Mouse (Mus musculus): ENCODE results near the gene Asna1. TPM values are rescaled to one million over a fixed set of nuclear protein-coding genes. Genes with fewer than 3 reads are reported as not detected.

The Asna1 gene
- polyA plus RNA-seq (2015; fragmentation: Nextera tagmentation; extraction: Ambion mirVana): 59.9 and 62.1 TPM in 2 replicates

DNA sequence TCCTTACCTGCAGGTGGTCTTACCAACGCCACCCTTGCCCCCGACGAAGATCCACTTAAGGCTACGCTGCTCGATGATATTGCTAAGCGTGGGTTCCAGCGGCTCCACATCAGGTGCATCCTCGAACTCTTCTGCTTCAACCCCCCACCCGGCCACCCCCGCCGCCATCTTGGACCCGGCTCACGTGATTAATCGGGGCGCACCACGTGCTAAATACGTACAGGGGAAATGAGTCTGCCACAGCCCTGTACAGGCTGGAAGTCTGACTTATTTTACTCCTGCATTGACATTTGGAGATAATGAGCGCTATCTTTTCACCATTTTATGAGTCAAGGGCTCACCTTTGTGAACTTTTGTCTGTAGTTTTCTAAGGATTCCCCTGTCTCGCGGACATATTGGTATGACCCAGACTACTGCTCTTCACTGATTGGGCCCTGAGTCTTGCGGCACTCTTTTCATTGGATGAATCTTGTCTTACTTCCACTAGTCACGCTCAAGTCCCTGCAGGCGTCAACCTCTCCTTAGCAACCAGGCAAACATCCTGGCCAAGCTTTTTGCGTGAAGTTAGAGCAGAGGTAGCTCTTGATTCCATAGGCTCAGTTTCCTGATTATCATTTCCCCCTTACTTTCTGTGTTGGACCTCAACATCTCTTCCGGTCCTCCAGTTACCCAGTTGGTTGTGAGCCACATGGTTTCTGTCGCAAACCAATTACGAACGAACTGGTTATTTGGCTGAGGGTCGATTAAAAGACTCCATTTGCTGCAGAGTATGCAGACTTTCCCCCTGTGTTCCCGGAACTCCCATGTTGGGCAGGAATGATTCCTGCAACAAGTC is at the start of gene Asna1:
Gene Asna1, minus strand, starts transcription at position 184 of the 835 bp plus-strand sequence.

DNA sequence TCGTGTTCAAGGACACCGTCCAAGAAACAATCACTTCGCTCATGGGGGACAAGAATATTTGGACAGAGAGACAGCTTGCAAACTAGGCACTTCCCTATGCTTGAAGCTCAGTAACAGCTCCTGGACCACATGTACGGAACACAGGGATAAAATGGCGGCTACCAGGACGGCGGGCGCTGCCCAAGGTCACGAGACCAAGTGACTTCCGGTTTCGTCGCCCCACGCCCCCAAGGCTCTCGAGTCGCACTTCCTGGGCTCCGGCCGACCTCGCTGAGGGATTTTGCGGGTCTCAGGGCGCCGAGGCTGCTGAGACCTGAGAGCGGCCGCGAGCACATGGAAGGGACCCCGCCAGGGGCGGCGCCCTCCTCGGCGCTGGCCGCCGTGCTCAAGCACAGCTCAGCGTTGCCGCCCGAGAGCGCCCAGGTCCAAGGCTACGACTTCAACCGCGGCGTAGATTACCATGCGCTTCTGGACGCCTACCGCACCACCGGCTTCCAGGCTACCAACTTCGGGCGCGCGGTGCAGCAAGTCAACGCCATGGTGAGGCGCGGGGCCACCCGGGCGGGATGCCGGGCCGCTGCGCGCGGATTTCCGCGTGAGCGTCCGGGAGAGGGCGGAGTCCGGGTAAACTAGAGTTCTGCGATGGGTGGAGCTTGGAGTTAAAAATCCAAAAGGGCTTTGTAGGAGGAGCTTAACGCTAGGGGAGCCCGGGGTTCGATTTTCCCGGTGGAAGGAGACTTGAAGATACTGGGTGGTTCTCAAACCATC is 46.6 kb upstream of the Asna1 start, which contains the start of gene Dhps:
Gene Dhps, plus strand, starts transcription at position 244 of the 768 bp plus-strand sequence.

DNA sequence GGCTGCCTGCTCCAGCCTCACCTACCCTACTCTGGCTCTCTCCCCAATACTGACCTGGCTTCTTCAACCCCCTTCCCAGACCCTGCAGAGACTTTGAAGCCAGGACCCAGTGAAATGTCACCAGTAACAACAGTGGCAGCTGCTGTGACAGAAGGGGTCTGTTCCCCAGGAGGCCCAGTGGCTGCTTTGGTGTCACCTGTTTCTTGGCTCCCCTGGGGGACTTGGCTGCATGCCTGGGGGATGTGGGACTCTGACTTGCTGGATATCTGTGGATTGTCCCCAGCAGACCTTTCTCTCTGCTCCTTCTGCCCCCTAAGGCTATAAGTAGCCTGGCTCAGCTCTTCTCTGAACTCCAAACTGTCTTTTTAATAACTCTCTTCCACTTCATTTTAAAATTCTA is 42.9 kb upstream of the Asna1 start, which contains the start of gene Gm5741:
Gene Gm5741, minus strand, starts transcription at position 1 of the 400 bp plus-strand sequence.

DNA sequence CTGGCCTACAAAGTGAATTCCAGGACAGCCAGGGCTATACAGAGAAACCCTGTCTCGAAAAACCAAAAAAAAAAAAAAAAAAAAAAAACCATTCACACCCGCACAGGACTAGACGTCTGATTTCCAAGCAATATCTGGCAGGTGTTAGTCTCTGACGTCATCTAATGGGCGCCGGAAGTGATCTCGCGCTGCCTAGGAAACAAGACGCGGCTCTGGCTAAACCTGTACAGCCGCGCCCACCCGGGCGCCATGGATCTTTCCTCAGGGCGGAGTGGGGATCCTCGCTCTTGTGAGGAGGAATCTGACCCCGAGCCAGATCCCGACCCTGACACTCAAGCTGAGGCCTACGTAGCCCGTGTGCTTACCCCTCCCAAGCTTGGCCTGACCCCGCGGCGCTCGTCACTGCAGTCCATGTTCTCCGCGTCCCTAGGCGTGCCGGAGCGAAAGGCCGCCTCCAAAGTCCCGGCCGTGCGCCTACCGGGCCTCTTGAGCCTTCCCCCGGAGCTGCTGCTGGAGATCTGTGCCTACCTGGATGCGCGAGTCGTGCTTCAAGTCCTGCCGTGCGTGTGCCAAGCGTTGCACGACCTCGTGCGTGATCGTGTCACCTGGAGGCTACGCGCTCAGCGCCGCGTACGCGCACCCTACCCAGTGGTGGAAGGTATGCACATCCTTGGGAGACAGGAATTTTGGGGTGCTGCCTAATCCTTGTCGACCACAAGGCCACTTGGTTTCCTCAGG is 35.0 kb upstream of the Asna1 start, which contains the start of gene Fbxw9:
Gene Fbxw9, plus strand, starts transcription at position 177 of the 738 bp plus-strand sequence.

DNA sequence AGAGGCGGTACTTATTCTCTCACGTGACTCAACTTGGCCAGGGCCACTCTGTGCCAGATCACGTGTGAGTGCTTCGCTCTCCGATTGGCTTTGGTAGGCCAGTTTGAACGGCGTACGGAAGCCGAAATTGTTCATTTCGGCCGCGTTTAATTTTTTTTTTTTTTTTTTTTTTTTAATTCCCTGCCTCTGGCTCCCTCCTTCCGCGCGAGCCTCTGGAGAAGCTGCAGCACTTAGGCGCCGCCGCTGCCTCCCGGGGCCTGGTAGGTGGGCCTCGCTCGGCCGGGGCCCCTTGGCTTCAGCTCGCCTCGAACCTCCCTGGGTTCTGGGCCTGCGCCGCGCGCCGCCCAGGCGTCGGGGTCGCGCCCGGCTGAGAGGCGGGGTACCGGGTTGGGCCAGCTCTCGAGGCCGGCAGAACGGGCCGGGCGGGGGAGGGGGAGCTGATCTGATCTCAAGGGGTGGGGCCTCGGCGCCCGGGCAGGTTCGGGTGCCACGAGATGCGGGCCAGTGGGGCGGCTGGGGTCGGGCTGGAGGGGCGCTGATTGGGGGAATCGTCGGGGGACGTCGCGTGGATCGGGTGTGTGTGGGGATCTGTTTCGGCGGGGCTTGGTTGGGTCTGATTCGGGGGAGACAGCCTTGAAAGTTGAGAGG is 11.8 kb upstream of the Asna1 start, which contains the start of gene Tnpo2:
Gene Tnpo2, plus strand, starts transcription at position 198 of the 648 bp plus-strand sequence.

DNA sequence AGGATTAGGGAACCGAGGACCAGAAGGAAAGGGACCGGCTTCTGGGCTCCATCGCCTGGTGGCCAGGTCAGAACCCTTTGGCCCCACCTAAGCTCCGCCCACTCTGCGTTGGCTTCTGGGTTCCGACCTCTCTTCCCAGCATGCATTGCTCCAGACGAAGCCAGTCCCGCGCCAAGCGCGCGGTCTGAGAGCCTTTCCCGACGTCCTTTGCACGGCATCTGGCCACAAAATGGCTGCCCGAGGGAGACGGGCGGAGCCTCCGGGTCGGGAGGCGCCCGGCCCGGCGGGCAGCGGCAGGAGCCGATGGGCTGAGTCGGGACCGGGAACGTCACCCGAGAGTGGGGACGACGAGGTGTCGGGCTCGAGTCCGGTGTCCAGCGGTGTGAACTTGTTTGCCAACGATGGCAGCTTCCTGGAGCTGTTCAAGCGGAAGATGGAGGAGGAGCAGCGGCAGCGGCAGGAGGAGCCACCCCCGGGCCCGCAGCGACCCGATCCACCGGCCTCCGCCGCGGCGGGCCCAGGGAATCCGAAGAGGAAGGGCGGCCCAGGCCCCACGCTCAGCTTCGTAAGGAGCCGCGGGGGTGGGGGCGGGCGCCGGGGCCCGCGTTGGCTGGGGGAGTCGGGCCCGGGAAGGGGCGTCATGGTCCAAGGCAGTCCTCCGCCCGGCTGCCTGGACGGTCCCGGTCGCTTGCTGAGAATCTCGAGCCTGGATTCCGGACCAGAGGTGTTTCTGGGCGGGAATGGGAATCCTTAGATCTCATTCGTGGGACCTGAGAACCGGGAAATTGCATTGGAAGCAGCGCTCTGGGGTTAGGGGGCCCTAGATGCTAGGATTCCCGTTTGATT is 1.8 kb upstream of the Asna1 start, which contains the start of gene Trir:
Gene Trir, plus strand, starts transcription at position 154 of the 846 bp plus-strand sequence.

DNA sequence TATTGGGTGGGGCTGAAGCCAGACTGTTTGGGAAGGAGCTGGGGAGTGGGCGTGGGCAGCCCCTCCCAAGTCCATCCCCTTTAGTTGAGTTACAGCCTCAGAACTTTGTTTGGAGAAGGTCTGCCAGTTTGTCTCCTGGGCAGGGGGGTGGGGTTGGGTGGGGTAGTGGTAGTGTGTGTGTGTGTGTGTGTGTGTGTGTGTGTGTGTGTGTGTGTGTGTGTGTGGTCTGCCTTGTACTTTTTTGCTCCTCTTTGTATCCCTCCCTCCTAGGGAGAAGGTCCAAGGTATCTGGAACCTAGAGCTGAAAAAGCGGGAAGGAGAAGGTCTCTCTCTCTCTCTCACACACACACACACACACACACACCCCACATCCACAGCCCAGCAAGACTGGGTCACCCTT is 10.7 kb downstream of the Asna1 start, which contains the start of gene Best2:
Gene Best2, minus strand, starts transcription at position 101 of the 400 bp plus-strand sequence.

DNA sequence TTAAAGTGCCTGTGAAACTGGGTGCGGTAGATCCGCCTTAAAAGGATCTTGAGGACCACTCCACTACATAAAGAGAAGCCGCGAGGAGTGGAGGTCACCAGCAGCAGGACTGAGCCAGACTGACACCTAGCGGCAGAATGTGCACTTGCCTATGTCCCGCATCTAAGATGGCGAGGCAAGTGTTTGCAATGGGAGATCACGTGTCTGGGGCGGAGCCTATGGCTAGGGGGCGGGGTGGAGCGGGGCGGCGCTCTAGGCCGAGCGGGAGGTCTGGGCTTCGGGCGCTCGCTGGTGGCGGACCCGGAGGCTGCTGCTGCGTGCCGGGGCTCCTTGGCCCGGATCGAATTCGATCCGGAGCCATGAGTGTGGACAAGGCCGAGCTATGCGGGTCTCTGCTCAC is 34.7 kb downstream of the Asna1 start, which contains the start of gene Hook2:
Gene Hook2, plus strand, starts transcription at position 255 of the 400 bp plus-strand sequence.

DNA sequence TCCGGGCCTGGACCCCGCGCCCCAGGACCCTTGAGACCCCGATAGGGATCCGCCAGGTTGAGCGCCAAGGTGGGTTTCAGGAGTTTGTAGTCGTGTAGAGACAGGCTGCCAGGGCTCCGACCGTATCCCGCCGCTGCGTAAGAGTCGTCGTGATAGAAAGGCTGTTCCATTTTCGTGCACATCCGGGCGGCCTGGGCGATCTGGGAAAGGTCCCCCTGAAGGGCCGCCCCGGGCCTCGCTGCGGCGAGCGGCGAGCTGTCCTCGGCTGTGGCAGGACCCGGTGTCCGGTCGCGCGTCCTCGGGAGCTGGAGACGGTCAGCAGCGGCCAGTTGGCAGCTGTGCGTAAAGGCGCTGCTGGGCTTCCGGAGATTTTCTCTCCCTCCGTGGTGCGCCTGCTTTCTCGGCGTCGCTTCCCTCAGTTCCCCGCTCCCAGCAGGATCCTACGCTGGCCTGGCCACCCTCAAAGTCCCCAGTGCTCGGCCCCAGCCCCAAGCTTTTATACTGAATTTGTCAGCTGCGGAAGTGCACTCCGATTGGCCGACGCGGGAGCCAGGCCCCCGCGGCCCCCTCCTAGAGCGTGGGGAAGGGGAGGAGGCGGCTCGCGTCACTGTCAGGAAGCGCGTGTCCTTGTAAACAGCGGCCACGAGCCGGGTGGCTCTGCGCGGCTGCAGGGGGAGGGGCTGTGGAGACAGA is 46.7 kb downstream of the Asna1 start, which contains the start of gene Junb:
Gene Junb, minus strand, starts transcription at position 471 of the 693 bp plus-strand sequence.

DNA sequence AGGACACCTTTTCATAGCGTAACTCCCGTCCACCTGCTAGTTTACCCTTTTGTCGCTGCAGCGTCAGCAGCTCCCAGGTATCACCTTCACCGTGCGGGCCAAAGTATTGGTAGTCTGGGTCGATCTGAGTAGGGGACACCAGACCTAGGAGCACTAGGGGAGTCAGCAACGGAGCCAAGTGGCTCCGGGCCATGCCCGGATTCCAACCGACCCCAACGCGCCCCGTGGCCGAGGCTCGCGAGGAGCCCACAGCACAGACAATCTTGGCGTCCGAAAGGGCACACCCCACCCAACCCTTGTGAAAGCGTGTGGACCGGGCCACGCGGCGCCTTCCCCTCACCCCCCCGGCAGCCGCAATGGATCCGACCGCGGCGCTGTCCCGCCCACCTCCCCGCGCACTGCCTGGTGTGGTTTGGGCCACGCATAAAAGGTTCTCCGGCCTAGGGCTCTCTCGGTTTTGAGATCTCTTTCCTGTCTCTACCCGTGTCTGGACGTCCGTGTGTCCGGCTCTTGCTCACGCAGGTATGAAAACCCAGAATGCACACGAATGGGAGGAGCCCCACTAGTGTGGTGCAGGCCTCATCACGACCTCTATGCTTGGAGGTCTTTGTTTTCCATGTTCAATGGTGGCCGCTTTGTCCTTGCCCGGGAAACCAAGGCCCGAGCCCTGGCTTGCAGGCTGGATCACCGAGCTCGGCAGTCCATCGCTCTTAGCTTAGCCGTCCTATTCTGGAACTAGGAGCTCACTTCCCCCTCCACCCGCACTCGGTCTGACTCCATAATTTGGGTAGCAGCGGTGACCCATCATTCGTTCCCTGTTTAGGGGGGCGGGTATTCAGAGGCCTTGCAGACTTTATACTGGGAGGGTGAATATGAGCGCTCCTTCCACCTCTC is 55.6 kb downstream of the Asna1 start, which contains the start of the genes Gm49661, Prdx2 and Rnaseh2a:
Gene Gm49661, minus strand, starts transcription at position 193 of the 894 bp plus-strand sequence.
Gene Prdx2, plus strand, starts transcription at position 347 of the 894 bp plus-strand sequence.
Gene Rnaseh2a, minus strand, starts transcription at position 527 of the 894 bp plus-strand sequence.

Other genes starting within 250 kb of the Asna1 start
- 14.2 and 15.5 TPM in 2 replicates for gene Nfix, start 224.9 kb downstream of the Asna1 start, polyA plus RNA-seq (2015; fragmentation: Nextera tagmentation; extraction: Ambion mirVana)
- 3.4 and 3.7 TPM in 2 replicates for gene Dand5, start 202.5 kb downstream of the Asna1 start, polyA plus RNA-seq (2015; fragmentation: Nextera tagmentation; extraction: Ambion mirVana)
- gene Gadd45gip1, start 193.8 kb downstream of the Asna1 start, polyA plus RNA-seq (2015; fragmentation: Nextera tagmentation; extraction: Ambion mirVana): 42.0 and 45.4 TPM in 2 replicates
- gene Rad23a, start 184.6 kb downstream of the Asna1 start, polyA plus RNA-seq (2015; fragmentation: Nextera tagmentation; extraction: Ambion mirVana): 257 and 273 TPM in 2 replicates
- gene Calr, start 178.3 kb downstream of the Asna1 start, polyA plus RNA-seq (2015; fragmentation: Nextera tagmentation; extraction: Ambion mirVana): 262 and 293 TPM in 2 replicates
- 63.1 and 64.4 TPM in 2 replicates for gene Farsa, start 168.3 kb downstream of the Asna1 start, polyA plus RNA-seq (2015; fragmentation: Nextera tagmentation; extraction: Ambion mirVana)
- gene Syce2, start 153.2 kb downstream of the Asna1 start, polyA plus RNA-seq (2015; fragmentation: Nextera tagmentation; extraction: Ambion mirVana): 100 and 115 TPM in 2 replicates
- 22.5 and 24.8 TPM in 2 replicates for gene Gcdh, start 131.4 kb downstream of the Asna1 start, polyA plus RNA-seq (2015; fragmentation: Nextera tagmentation; extraction: Ambion mirVana)
- gene Klf1, start 123.4 kb downstream of the Asna1 start, polyA plus RNA-seq (2015; fragmentation: Nextera tagmentation; extraction: Ambion mirVana): 323 and 405 TPM in 2 replicates
- gene Dnase2a, start 116.7 kb downstream of the Asna1 start, polyA plus RNA-seq (2015; fragmentation: Nextera tagmentation; extraction: Ambion mirVana): 29.2 TPM in 2 replicates
- 0.22 and 0.30 TPM in 2 replicates for gene Mast1, start 87.9 kb downstream of the Asna1 start, polyA plus RNA-seq (2015; fragmentation: Nextera tagmentation; extraction: Ambion mirVana)
- gene Rtbdn, start 78.3 kb downstream of the Asna1 start, polyA plus RNA-seq (2015; fragmentation: Nextera tagmentation; extraction: Ambion mirVana): 0.19 TPM in 1 of 2 replicates, not detected in the other
- not detected in 2 replicates for gene Gm49661, start 55.8 kb downstream of the Asna1 start, polyA plus RNA-seq (2015; fragmentation: Nextera tagmentation; extraction: Ambion mirVana)
- 1,795 and 2,054 TPM in 2 replicates for gene Prdx2, start 55.7 kb downstream of the Asna1 start, polyA plus RNA-seq (2015; fragmentation: Nextera tagmentation; extraction: Ambion mirVana)
- gene Rnaseh2a, start 55.5 kb downstream of the Asna1 start, polyA plus RNA-seq (2015; fragmentation: Nextera tagmentation; extraction: Ambion mirVana): 139 and 165 TPM in 2 replicates
- gene Junb, start 46.6 kb downstream of the Asna1 start, polyA plus RNA-seq (2015; fragmentation: Nextera tagmentation; extraction: Ambion mirVana): 22.6 and 26.1 TPM in 2 replicates
- gene Hook2, start 34.7 kb downstream of the Asna1 start, polyA plus RNA-seq (2015; fragmentation: Nextera tagmentation; extraction: Ambion mirVana): 5.2 and 5.7 TPM in 2 replicates
- gene Best2, start 10.8 kb downstream of the Asna1 start, polyA plus RNA-seq (2015; fragmentation: Nextera tagmentation; extraction: Ambion mirVana): 0.08 TPM in 1 of 2 replicates, not detected in the other
- gene Trir, start 1.5 kb upstream of the Asna1 start, polyA plus RNA-seq (2015; fragmentation: Nextera tagmentation; extraction: Ambion mirVana): 96.0 and 106 TPM in 2 replicates
- gene Tnpo2, start 11.6 kb upstream of the Asna1 start, polyA plus RNA-seq (2015; fragmentation: Nextera tagmentation; extraction: Ambion mirVana): 16.3 and 17.1 TPM in 2 replicates
- 7.7 and 11.9 TPM in 2 replicates for gene Fbxw9, start 34.8 kb upstream of the Asna1 start, polyA plus RNA-seq (2015; fragmentation: Nextera tagmentation; extraction: Ambion mirVana)
- gene Gm5741, start 42.7 kb upstream of the Asna1 start, polyA plus RNA-seq (2015; fragmentation: Nextera tagmentation; extraction: Ambion mirVana): 0.51 TPM in 1 of 2 replicates, not detected in the other
- gene Dhps, start 46.5 kb upstream of the Asna1 start, polyA plus RNA-seq (2015; fragmentation: Nextera tagmentation; extraction: Ambion mirVana): 34.8 and 37.4 TPM in 2 replicates
- gene Wdr83os, start 55.5 kb upstream of the Asna1 start, polyA plus RNA-seq (2015; fragmentation: Nextera tagmentation; extraction: Ambion mirVana): 100 and 103 TPM in 2 replicates
- gene Wdr83, start 56.0 kb upstream of the Asna1 start, polyA plus RNA-seq (2015; fragmentation: Nextera tagmentation; extraction: Ambion mirVana): 28.5 and 33.2 TPM in 2 replicates
- gene Man2b1, start 58.0 kb upstream of the Asna1 start, polyA plus RNA-seq (2015; fragmentation: Nextera tagmentation; extraction: Ambion mirVana): 41.9 and 56.5 TPM in 2 replicates
- gene Zfp791, start 97.8 kb upstream of the Asna1 start, polyA plus RNA-seq (2015; fragmentation: Nextera tagmentation; extraction: Ambion mirVana): 0.40 and 0.47 TPM in 2 replicates
- gene Cks1brt, start 126.6 kb upstream of the Asna1 start, polyA plus RNA-seq (2015; fragmentation: Nextera tagmentation; extraction: Ambion mirVana): not detected in 2 replicates
- gene Olfr371, start 200.7 kb upstream of the Asna1 start, polyA plus RNA-seq (2015; fragmentation: Nextera tagmentation; extraction: Ambion mirVana): not detected in 2 replicates

Measured in spleen, postnatal 0 days (tissue).